Comparison of ENCODE assay signal across 8 mouse cellular contexts in genomic region chr2:132577431-132577981, GRCm38 (mm10). TPM values are rescaled to one million over a fixed set of nuclear protein-coding genes. Genes with fewer than 3 reads are reported as not detected.
DNase-seq lines count a peak whose midpoint lies in the region; ATAC-seq and TF ChIP-seq lines count a peak whose summit lies in the region.

No protein-coding gene starts in this region.

- no peak for TF ChIP-seq POLR2A in spleen, adult 2 months (IDR thresholded peaks at IDR 0.05; ENCODE audit: low read depth, low read length)

- H3K27ac ChIP-seq in left cerebral cortex, adult 2 months: peak overlapping the region; percentile 97
- H3K27ac ChIP-seq in forebrain, embryonic 12.5 days: peak overlapping the region; percentile 99
- H3K27ac ChIP-seq in hindbrain, embryonic 11.5 days (ENCODE audit: low read depth, low read length): peak overlapping the region; percentile 99
- H3K27ac ChIP-seq in limb, embryonic 10.5 days: peak overlapping the region; percentile 99
- peak overlapping the region; percentile 99 for H3K27ac ChIP-seq in spleen, adult 2 months (ENCODE audit: insufficient read depth, low read length)

- H3K9ac ChIP-seq in forebrain, embryonic 12.5 days: peak overlapping the region; percentile 93
- H3K9ac ChIP-seq in hindbrain, embryonic 11.5 days (ENCODE audit: low read depth, low read length): peak overlapping the region; percentile 97

- intact Hi-C loops in left cerebral cortex, adult 2 months (cut with DNase I): loop anchor here (1.0 to 10.0 kb wide), 3 partner anchors 110 to 207 kb away; partner anchors contain the start of gene Chgb

- no peaks in the 10 kb centered on the region for H3K9me3 ChIP-seq in forebrain, embryonic 12.5 days
- H3K9me3 ChIP-seq in hindbrain, embryonic 11.5 days (ENCODE audit: control insufficient read depth, low read length): no peaks in the 10 kb centered on the region
- H3K9me3 ChIP-seq in limb, embryonic 10.5 days (replicated peaks): no peaks in the 10 kb centered on the region; the same call in 1 of the 2 replicates

- peak in 1 of 2 experiments; percentile 44 for DNase-seq in left cerebral cortex, adult 2 months (ENCODE audit: extremely low spot score in 1 of 2, low spot score in 2 of 2)
- DNase-seq in left cerebral cortex, adult 11 months (ENCODE audit: low spot score): no peak
- peak; percentile 38 for DNase-seq in c-Kit-positive CD71-negative TER-119-negative erythroid progenitor cells, embryonic 14.5 days (ENCODE audit: low read depth)
- DNase-seq in hindbrain, embryonic 11.5 days (ENCODE audit: low spot score): peak; percentile 71
- DNase-seq in limb, embryonic 10.5 days (ENCODE audit: low spot score): peak; percentile 76
- DNase-seq in mesoderm, embryonic 11.5 days (ENCODE audit: low read depth, low spot score): peak; percentile 57
- DNase-seq in spleen, adult 2 months (ENCODE audit: low read depth in 1 of 2, low spot score in 2 of 2): peak in 1 of 2 experiments; percentile 61

- peaks cover 29% of the 10 kb centered on the region for H3K4me1 ChIP-seq in forebrain, embryonic 12.5 days
- no peaks in the 10 kb centered on the region for H3K4me1 ChIP-seq in hindbrain, embryonic 11.5 days (replicated peaks; ENCODE audit: control insufficient read depth, insufficient read depth, low read length)
- peaks cover 19% of the 10 kb centered on the region for H3K4me1 ChIP-seq in limb, embryonic 10.5 days
- H3K4me1 ChIP-seq in spleen, adult 2 months (ENCODE audit: control insufficient read depth, insufficient read depth, insufficient read length): peaks cover 10% of the 10 kb centered on the region

- 0% methylated on average over 39 of the region's 41 CpGs for WGBS in forebrain, embryonic 12.5 days
- 1% methylated on average over 29 of the region's 41 CpGs for WGBS in hindbrain, embryonic 11.5 days
- WGBS in limb, embryonic 10.5 days: 1% methylated on average over 41 of the region's 41 CpGs
- under 1% methylated on average over 41 of the region's 41 CpGs for WGBS in spleen, adult 2 months

- ATAC-seq in forebrain, embryonic 12.5 days (ENCODE audit: low FRiP score): peak; percentile 76
- peak; percentile 90 for ATAC-seq in hindbrain, embryonic 11.5 days (ENCODE audit: low FRiP score)

- no peak for TF ChIP-seq CTCF in left cerebral cortex, adult 2 months (IDR thresholded peaks at IDR 0.05)
- no peak for TF ChIP-seq CTCF in spleen, adult 2 months (IDR thresholded peaks at IDR 0.05; ENCODE audit: extremely low read depth, insufficient read depth, insufficient read length, insufficient replicate concordance)

- peak overlapping the region; percentile 57 for H3K4me2 ChIP-seq in forebrain, embryonic 12.5 days
- H3K4me2 ChIP-seq in hindbrain, embryonic 11.5 days (replicated peaks; ENCODE audit: low read depth, low read length): peak overlapping the region; percentile 61

- no peaks in the 10 kb centered on the region for H3K27me3 ChIP-seq in forebrain, embryonic 12.5 days
- H3K27me3 ChIP-seq in hindbrain, embryonic 11.5 days (ENCODE audit: control insufficient read depth, insufficient read depth, low read length): no peaks in the 10 kb centered on the region
- H3K27me3 ChIP-seq in limb, embryonic 10.5 days (ENCODE audit: low read depth, poor library complexity, severe bottlenecking): no peaks in the 10 kb centered on the region
- no peaks in the 10 kb centered on the region for H3K27me3 ChIP-seq in spleen, adult 2 months (ENCODE audit: control insufficient read depth, insufficient read depth, low read length)

- peak overlapping the region; percentile 87 for H3K4me3 ChIP-seq in left cerebral cortex, adult 2 months
- peak overlapping the region; percentile 75 for H3K4me3 ChIP-seq in forebrain, embryonic 12.5 days (replicated peaks)
- peak overlapping the region; percentile 80 for H3K4me3 ChIP-seq in hindbrain, embryonic 11.5 days (ENCODE audit: low read depth, low read length)
- peak overlapping the region; percentile 86 for H3K4me3 ChIP-seq in limb, embryonic 10.5 days
- H3K4me3 ChIP-seq in spleen, adult 2 months (ENCODE audit: extremely low read depth, insufficient read depth, insufficient read length): peak overlapping the region; percentile 80

- no peaks in the 10 kb centered on the region for H3K36me3 ChIP-seq in forebrain, embryonic 12.5 days (replicated peaks)
- no peaks in the 10 kb centered on the region for H3K36me3 ChIP-seq in hindbrain, embryonic 11.5 days (ENCODE audit: control insufficient read depth, insufficient read depth, low read length)
- H3K36me3 ChIP-seq in limb, embryonic 10.5 days: no peaks in the 10 kb centered on the region
- no peaks in the 10 kb centered on the region; the same call in 1 of the 2 replicates for H3K36me3 ChIP-seq in spleen, adult 2 months (ENCODE audit: control insufficient read depth, insufficient read depth, low read length)

RNA-seq across cellular contexts. Expression of gene Gpcpd1, which starts 10.0 kb away (rescaled TPM):
- 10 to 100 TPM; 74.2 to 86.0 TPM for total RNA-seq in left cerebral cortex, adult 2 months (2021)
- polyA plus RNA-seq in forebrain, embryonic 12.5 days (2016; fragmentation: Nextera tagmentation; extraction: Ambion mirVana): 58.4 and 59.3 TPM in 2 replicates
- polyA plus RNA-seq in hindbrain, embryonic 11.5 days (2014; fragmentation: Nextera tagmentation; extraction: Ambion mirVana): 48.5 and 52.1 TPM in 2 replicates
- 21.9 and 29.4 TPM in 2 replicates for polyA plus RNA-seq in limb, embryonic 10.5 days (2016; fragmentation: Nextera tagmentation; extraction: Ambion mirVana)
- polyA plus RNA-seq in spleen, adult 2 months (2012; rRNA removed): 11.6 and 15.7 TPM in 2 replicates
